Mouse (Mus musculus) brain, embryonic 14.5 days (tissue): ENCODE data around the gene Kcnq1.
A peak's percentile ranks its signal among the peaks of the same experiment; 100 is the strongest.

ENCODE experiments used
- CTCF ChIP-seq: fragments of 200-500 bp; IDR thresholded peaks from 2 replicates; pipeline ENCODE4 v1.5.1; 2012; ENCODE audit warnings: inconsistent platforms, mild to moderate bottlenecking, moderate library complexity, borderline replicate concordance; ENCODE audit not compliant: insufficient read depth, insufficient read length; ENCODE audit errors: extremely low read depth
- POLR2A ChIP-seq: fragments of 200-500 bp; IDR thresholded peaks from 2 replicates; pipeline ENCODE4 v1.6.1; 2012; ENCODE audit warnings: mild to moderate bottlenecking, inconsistent platforms, borderline replicate concordance; ENCODE audit not compliant: poor library complexity, insufficient read depth, insufficient read length, severe bottlenecking; ENCODE audit errors: extremely low read depth

- peak; percentile 95 for TF ChIP-seq CTCF
- TF ChIP-seq POLR2A, result no peak
These were observed 363.8 kb downstream of the Kcnq1 start for GRCm38 (mm10) chr7:143469946-143470345.
